Mouse (Mus musculus): ENCODE data around the gene Galk2.

Galk2 gene

DNA sequence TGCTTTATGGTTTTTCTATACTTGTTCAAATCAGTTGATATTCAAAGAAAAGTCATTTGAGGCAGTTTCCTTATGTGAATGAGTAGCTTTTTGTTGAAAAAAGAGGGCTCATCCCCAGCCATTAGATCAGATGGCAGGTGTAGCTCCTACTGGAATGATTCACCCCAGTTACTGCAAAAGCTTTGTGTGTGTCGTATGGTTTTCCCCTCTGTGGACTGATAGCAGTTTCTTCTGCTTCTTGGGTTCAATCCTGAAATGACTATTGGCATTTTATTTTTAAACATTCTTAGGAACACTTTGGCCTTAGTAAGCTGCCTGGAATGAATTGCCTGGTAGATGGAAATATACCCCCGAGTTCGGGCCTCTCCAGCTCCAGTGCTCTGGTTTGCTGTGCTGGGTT, 37.4 kb downstream of the Galk2 start:
- in situ Hi-C loops (cut with MboI; ENCODE audit: low sequenced_read_pairs), result no loop called here

DNA sequence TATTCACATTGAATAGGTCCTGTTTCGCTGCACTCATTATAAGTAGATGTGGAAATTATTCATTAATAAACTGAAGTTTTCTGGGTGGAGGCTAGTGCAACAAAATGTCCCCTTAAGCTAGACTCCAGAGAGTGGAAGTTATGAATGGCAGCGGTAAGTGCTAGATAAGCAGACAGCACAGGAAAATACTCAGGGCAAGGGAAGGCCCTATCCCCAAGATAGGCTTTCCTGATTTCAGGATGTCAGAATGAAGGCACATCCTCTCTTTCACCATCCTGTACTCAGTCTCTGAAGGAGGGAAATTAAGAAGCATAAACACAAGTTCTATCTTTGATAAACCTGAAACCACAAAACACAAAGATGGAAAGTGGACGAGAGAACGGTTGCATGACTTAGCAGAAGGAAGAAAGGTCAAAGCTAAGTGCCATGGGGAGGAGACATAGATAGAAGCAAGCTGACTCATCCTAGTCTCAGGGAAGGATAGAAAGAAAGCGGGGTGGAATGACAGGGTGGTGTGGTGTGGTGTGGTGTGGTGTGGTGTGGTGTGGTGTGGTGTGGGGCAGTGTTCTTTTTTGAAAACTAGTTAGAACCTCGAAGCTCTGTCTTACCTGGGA, 42.0 kb downstream of the Galk2 start:
- in situ Hi-C loops (cut with MboI; ENCODE audit: low sequenced_read_pairs), result no loop called here

DNA sequence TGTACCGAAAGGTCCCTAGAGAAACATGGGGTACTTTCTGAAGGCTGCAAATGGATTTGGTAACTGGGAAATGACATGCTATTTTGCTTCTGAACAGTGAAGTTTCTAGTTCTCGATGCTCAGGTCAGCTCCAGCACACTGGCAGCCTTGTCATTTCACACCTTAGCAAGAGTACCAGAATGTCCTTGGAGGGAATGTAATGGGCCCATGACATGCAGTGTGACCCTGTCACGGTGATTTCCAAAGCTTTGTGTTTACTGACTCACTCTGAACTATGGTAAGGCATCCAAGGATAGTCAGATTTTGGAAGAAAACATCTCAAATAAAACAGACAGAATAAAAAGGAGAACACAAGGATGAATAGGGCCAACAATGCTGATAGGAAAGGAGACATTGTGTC, 42.5 kb downstream of the Galk2 start:
- in situ Hi-C loops (cut with MboI; ENCODE audit: low sequenced_read_pairs), result no loop called here

DNA sequence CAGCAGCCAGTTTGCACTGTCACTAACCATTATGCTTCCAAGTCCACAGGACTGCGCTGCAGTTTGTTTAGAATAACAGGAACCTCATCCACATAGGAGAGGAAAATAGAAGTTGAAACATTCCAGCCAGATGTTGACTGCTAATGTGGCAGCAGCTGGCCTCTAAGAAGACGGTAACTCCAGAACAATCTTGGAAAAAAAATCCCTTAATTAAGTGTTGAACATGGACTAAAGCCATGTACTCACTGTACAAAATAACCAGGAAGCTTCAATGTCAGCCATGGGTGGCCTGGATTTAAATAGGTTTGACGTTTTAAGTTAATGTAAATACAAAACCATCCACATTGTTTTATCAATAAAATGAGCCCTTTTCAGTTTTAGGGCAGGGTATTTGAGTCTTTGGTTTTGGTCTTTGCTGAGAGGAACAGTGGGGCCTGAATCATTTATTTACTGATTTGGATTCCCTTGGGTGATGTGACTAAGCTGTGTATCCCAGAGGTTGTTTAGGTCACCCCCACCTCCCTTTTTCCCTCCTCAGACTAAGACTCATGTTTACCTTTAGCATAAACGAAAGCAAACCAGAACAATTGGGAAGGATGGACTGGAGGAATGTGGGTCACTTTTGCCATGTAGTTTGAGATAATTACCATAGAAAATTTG, 47.6 kb downstream of the Galk2 start:
- in situ Hi-C loops (cut with MboI; ENCODE audit: low sequenced_read_pairs), result no loop called here

DNA sequence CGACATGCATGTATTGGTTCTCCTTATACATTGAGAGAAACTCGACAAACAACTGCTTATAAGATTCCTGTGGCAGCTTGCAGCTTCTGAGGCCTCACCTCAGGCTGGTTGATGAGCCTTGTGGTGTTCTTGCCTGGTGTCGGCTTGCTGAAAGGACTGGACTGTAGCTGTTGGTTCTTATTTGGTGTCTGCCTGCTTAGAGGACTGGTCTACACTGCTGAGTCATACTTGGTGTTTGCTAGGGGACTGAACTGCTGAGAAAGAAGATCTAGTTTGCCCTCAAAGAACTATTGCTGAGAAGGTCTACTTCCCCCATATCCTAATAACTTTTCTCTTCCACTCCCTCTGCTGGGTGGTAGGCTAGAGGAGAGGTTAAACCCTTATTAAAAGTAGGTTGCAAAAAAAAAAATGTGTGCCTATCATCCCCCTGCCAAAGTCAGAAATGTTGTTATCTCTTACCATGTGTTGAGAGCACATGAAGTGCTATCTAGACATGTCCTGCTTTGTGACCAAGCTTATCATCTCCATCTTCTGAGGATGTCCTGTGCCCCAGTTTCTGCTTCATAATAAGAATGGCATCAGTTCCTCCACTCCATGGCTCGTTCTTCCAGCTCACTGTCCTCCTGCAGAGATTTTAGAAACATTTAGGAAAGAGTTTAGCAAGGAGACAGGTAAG, 48.8 kb downstream of the Galk2 start:
- in situ Hi-C loops (cut with MboI; ENCODE audit: low sequenced_read_pairs), result no loop called here

DNA sequence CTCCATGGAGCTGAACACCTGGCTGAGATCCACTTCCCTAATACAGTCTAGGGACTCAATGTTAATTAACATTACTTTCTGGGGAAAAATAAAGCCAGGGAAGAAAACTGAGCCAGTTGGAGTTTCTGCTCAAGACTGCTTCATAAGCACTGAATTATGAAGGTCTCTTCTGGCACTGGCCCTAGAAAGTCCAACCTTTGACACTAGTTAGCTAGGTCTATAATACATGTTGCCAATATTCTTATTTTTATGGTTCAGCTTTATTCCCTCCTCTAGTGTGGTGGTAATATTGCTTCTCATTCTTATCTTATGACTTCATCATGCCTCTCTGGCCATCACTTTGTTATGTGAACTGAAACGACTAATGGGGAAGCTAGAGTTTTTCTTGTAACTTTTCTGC, 55.3 kb downstream of the Galk2 start:
- in situ Hi-C loops (cut with MboI; ENCODE audit: low sequenced_read_pairs), result no loop called here

DNA sequence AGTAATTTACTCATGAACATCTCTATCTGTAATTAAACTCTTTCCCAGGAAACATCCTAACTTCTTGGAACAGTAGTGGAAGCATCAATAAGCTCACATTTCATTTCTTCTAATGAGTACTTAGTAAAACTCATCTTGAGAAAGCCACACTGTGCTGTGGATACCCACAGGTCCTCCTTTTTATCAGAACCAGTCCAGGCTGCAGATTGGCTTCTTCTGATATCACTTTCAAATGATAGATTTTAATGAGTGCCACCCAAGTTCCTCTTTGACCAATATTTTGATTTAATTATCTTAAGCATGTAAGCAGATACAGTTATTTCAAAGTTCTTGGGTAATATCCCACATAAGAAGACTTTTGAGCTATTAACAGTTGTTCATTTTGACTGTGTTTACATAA, 55.8 kb downstream of the Galk2 start:
- in situ Hi-C loops (cut with MboI; ENCODE audit: low sequenced_read_pairs), result no loop called here

DNA sequence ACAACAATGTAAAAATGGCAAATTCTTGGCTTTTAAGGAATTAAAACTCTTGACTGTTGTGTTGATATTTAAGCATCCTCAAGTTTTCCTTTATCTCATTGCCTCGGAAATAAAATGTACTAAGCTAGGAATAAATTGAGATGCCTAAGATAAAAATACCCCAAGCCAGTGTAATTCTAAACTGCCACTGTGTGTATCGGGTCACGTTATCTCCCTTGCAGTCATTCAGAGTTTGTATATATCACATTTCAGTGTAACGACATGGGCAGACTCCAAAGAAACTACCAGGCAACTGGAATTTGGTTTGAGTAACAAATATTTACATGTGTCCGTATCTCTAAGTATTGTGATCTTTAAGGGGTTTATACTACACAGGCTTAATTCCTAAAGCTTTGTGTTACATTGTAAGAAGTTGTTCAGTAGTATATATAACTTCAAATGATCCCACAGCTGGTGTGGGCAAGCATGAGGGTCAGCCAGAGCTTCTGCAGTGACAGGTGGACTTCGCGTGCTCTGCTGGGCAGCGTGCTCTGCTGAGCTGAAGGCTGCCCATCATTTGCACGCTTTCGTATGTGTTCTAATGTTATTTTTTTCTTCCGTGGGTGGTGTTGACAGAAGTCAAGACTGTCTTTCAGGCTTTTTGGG, 57.9 kb downstream of the Galk2 start:
- in situ Hi-C loops (cut with MboI; ENCODE audit: low sequenced_read_pairs), result no loop called here

DNA sequence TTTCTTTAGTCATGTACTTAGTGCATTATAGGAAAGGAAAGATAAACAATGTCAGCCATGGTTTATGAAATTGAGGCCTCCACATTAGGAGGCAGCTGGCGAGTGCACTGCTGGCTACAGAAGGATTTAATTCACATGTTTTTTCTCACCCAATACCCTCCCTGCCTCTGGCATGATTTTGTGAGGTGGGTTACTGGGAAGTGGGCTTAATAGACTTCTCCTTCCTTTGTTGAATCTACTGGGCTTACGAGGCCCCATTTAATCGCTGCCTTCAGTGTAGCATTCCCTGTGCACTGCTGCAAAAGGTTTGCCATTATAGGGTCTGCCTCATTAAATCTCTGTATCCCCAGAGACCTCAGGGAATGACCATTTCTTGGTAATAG, 58.4 kb downstream of the Galk2 start:
- in situ Hi-C loops (cut with MboI; ENCODE audit: low sequenced_read_pairs), result no loop called here

DNA sequence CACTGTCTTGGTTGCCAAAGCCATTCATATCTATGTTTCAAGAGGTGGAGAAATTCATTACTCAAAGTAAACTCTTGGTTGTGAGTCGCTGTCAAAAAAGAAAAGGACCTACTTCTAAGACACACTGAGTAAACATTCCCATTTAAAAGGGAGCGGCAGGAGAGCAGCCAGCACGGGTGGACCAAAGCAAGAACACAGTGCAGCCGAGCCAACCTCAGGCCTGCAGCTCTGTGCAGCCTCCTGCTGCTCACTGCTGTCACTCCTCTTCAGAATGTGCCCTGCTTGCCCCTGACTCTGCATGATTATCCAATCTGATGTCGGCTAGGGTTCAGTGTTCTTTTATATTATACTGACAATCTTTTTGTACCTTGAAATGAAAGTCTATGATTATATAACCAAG, 62.4 kb downstream of the Galk2 start:
- in situ Hi-C loops (cut with MboI; ENCODE audit: low sequenced_read_pairs), result no loop called here

DNA sequence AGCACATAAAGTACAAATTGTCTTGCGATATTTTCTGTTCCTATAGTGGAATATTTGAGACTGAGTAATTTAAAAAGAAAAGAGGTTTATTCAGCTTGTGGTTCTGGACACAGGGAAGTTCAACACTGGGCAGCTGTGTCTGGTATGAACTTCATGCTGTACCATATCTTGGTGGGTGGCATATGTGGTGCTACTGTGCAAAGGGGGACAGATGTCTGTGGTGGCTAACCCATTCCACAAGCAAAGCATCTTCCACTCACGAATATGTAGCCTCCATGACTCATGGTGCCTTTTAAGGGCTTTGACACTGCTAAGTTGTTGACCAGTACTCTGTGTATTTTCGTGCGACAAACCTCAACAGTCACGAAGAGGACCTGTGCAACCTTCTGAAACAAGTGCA, 63.2 kb downstream of the Galk2 start:
- in situ Hi-C loops (cut with MboI; ENCODE audit: low sequenced_read_pairs), result no loop called here

DNA sequence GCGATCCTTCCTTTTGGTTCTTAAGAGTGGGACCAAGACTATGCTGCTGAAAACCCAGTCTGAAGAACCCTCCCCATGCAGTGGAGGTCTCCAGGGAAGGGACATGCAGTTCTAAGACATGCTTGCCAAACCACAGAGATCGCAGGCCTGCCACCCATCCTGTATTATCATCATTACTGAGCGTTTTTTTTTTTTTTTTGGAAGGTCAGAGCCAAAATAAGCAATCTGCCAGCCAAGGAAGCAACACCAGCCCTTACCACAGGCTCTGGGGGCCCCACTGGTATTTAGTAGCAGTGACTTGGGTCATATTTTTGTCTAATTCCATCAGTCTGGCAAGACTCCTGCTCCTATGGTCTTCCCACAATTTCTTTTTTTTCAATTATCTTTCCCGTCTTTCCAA, 64.0 kb downstream of the Galk2 start:
- in situ Hi-C loops (cut with MboI; ENCODE audit: low sequenced_read_pairs), result no loop called here

DNA sequence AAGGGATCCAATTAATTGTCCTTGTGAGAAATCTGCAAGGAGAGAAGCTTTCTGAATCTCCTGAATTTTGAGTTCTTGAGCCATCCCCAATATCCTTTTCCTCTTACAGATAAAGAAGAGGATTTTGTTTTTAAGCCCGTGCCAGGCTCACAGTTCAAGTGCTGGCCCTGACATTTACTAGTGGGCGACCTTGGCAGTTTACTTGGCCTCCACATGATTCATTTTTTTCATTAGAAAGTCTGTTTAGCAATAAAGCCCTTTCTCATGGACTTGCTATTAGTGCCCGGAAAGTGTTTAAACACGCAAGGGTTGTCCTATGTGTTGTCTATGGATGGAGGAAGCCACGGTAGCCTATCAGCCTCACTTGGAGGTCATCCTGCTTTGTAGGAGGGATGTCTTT, 64.4 kb downstream of the Galk2 start:
- in situ Hi-C loops (cut with MboI; ENCODE audit: low sequenced_read_pairs), result no loop called here

DNA sequence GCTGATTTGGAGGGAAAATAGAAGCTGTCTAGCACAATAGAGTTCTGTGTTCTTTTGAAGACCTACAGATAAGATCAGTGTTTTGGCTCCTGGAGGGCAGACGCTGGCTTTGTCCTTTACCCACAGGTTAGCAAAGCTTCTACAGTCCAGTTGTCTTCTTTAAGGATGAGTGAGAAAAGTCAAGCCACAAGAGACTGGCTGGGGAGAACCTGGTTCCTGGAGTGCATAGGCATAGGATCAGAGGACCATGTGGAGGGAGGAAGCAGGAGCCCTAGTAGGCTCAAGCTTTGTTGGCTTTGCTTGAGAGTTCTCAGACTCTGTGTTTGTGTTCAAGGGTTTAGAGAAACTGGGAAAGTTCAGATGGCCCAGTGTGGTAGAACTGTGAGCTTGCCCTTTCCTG, 65.6 kb downstream of the Galk2 start:
- in situ Hi-C loops (cut with MboI; ENCODE audit: low sequenced_read_pairs), result no loop called here

DNA sequence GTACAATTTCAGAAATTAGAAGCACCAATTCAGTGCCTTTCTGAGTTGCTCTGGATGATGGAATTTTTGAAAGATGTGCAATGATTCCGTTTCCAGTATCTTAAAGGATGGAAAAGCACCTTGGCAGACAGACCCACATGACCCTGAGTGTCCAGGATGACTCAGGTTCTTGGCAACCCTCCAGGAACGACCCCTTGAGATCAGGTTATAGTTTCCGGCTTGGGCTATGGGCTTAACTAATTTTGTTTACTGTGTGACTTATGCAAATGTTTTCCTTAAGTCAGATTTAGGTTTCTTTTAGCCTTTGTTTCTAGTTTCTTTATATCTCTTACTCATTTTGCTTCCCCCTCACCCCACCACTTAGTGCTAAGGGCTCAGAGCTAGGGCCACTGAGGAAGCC, 66.2 kb downstream of the Galk2 start:
- in situ Hi-C loops (cut with MboI; ENCODE audit: low sequenced_read_pairs), result no loop called here

DNA sequence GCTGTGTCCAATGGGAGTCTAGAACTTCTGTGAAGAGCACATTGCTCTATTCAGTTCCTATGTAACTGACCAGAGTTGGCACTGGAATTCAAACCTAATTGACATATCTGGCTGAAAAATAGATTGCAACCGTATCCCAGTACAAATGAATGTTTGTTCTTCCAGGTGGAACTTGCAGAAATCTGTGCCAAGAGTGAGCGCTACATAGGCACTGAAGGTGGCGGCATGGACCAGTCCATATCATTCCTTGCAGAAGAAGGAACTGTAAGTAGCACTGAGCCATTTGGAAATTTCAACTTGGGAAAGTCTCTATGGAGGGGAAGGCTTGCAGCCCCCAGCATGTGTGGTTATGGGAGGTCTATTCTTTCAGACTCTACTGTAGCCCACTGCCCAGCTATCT, 70.5 kb downstream of the Galk2 start:
- in situ Hi-C loops (cut with MboI; ENCODE audit: low sequenced_read_pairs), result no loop called here

DNA sequence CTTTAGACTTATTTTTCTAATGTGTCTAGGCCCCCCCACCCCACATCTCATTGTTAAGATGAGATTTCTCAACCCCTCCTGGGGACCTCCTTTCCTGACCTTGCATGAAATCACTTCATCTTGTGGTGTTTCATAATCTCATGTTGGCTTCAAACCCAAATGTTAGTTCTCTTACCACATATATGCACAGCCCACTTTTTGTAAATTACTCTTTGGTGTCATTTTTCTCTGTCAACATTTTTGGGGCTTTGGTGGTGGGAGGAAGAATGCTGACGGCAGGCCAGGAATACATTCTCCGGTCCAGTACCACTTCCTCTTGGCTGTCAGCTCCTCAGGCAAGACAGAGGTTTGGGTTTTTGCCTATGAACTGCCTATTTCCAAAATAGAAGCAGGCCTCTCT, 71.0 kb downstream of the Galk2 start:
- in situ Hi-C loops (cut with MboI; ENCODE audit: low sequenced_read_pairs), result no loop called here

DNA sequence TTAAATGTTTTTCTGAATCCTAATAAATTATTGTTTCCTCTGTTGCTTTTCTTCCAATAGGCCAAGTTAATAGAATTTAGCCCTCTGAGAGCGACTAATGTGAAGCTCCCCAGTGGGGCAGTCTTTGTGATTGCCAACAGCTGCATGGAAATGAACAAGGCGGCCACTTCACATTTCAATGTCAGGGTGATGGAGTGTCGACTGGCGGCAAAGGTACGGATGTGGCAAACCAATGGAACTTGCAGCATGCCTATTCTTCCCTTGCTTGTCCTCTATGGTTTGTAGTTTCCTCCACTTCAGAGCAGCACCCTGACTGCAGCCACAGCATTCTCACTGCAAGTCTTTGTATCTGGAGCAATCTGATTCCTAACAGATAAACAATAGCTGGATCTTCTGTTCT, 72.3 kb downstream of the Galk2 start:
- in situ Hi-C loops (cut with MboI; ENCODE audit: low sequenced_read_pairs), result no loop called here

DNA sequence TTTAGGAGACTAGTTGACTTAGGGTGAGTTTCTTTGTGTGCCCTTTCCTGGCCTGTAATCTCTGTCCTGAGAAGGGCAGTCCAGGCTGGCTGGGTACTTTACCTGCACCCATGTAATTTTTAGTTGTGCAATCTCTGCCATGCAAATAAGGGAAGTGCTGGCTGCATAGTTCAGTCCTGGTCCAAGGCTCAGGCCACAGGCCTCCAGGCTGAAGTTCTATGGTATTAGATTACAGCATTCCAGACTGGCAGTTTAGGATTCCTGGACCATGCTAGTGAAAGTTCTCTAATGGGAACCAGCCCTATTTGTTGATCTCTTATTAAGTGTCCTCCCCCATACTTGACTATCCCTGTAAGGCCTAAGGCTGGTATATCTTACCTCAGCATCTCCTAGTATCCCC, 73.8 kb downstream of the Galk2 start:
- in situ Hi-C loops (cut with MboI; ENCODE audit: low sequenced_read_pairs), result no loop called here

DNA sequence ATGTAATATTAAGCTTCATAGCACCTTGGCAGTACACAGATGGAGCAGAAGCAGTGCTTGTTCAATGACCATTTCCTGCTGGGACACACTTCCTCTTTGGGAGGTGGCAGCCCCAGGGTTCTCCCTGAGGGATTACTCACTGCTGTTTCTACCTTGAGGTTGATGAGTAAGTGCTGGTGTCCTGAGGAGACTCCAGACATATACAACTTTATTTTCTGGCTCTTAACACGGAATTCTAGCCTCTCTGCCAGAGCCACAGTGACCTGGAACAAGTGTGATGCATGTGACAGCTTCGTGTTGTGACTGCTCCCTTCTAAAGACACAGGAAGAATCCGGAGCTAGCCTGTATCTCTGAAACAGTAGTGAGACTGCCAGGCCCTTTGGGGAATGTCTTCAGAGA, 75.1 kb downstream of the Galk2 start:
- in situ Hi-C loops (cut with MboI; ENCODE audit: low sequenced_read_pairs), result no loop called here

DNA sequence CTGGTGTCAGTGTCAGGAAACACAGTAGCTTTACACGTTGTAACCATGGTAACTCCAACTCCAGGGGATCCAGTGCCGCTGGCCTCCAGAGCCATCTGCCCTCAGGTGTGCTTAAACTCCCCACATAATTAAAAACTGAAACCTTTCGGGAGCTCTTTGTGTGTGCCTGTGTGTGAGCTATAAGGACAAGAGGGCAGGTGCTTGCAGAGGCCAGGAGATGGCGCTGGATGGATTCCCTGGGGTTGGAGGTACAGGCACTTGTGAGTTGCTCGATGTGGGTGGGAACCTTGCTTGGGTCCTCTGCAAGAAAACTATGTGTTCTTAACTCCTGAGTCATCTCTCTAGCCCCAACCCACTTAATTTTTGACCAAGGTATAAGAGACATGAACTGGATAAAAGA, 77.5 kb downstream of the Galk2 start:
- in situ Hi-C loops (cut with MboI; ENCODE audit: low sequenced_read_pairs), result no loop called here

DNA sequence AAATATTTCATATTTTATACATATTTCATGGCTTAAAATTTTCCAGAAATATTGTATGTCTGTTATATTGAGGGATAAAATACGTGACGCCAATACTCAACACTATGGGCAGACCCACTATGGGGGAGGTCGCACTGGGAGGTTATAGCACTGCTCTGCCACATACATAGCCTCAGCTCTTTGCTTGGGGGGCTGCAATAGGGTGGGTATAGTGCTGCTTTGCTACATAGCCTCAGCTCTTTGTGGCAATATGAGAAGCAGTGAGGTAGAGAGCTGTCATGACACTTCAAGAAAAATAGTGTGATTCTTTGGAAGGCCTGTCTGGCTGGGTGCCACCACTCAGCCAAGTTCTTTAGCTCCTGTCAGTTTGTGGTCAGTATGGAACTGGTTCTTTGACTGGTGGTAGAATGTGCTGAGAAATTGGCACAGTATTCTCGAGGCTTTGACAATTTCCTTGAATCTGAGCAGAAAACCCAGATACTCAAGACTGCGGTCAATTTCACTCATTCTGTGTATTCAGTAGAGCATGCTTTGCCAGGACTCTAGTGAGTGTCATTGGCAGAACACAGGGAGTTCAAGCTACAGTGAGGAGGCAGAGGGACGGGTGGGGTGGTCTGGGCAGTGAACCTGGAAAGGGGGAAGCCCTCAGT, 80.2 kb downstream of the Galk2 start:
- in situ Hi-C loops (cut with MboI; ENCODE audit: low sequenced_read_pairs), result no loop called here

Measured in CH12F3 (cell line).